ENCODE assay signal across 32 mouse cellular contexts in the genomic region with DNA sequence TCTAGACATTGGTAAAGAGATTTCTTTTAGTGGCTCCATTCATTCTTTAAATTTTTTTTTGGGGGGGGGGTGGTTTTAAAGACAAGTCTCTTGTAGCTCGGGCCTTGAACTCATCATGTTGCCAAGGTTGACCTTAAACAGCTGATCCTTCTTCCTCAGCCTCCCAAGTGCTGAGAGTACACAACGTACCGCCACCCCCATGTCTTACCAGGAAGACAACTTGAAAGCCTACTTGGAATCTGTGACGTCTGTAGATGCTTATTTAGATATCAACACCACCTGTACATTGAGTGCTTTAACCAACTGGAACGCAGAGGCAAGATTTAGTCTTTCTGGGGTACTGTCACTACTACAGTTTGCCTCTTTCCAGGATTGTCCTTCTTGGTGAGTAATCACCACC. TPM values are rescaled to one million over a fixed set of nuclear protein-coding genes. Genes with fewer than 3 reads are reported as not detected.
"Had no signal": no experiment of that assay in that cellular context is flagged by ENCODE, and none has a peak within 500 bp of the region (broad histone marks: within the 10 kb centered on the region; RNA-seq: fewer than 3 reads in every experiment).

No protein-coding gene starts in this region.

- H3K36me3 ChIP-seq: limb, embryonic 10.5 days; limb, embryonic 12.5 days; limb, embryonic 13.5 days; limb, embryonic 15.5 days; liver, embryonic 12.5 days; liver, embryonic 13.5 days; liver, embryonic 15.5 days; midbrain, embryonic 10.5 days; midbrain, embryonic 12.5 days; midbrain, embryonic 13.5 days; midbrain, embryonic 15.5 days; neural tube, embryonic 12.5 days; neural tube, embryonic 13.5 days had no signal

- H3K4me2 ChIP-seq: limb, embryonic 12.5 days; limb, embryonic 13.5 days; limb, embryonic 15.5 days; liver, embryonic 11.5 days; liver, embryonic 12.5 days; liver, embryonic 13.5 days; liver, embryonic 15.5 days; lung, embryonic 14.5 days; midbrain, embryonic 11.5 days; midbrain, embryonic 12.5 days; midbrain, embryonic 13.5 days; midbrain, embryonic 15.5 days; neural tube, embryonic 12.5 days; neural tube, embryonic 13.5 days had no signal

- H3K27ac ChIP-seq: left cerebral cortex, adult 2 months; limb, embryonic 10.5 days; limb, embryonic 12.5 days; limb, embryonic 13.5 days; limb, embryonic 15.5 days; liver, embryonic 12.5 days; liver, embryonic 13.5 days; liver, embryonic 14.5 days; liver, embryonic 15.5 days; macrophage; midbrain, embryonic 10.5 days; midbrain, embryonic 12.5 days; midbrain, embryonic 13.5 days; midbrain, embryonic 15.5 days; neural tube, embryonic 12.5 days; neural tube, embryonic 13.5 days had no signal

- H3K9me3 ChIP-seq: limb, embryonic 10.5 days; limb, embryonic 12.5 days; limb, embryonic 13.5 days; limb, embryonic 15.5 days; liver, embryonic 12.5 days; liver, embryonic 13.5 days; liver, embryonic 15.5 days; midbrain, embryonic 10.5 days; midbrain, embryonic 12.5 days; midbrain, embryonic 13.5 days; midbrain, embryonic 15.5 days; neural tube, embryonic 12.5 days; neural tube, embryonic 13.5 days had no signal

- H3K4me3 ChIP-seq: left cerebral cortex, adult 2 months; limb, embryonic 10.5 days; limb, embryonic 12.5 days; limb, embryonic 13.5 days; limb, embryonic 15.5 days; liver, embryonic 12.5 days; liver, embryonic 13.5 days; liver, embryonic 15.5 days; megakaryocyte, embryonic 14.5 days; midbrain, embryonic 10.5 days; midbrain, embryonic 12.5 days; midbrain, embryonic 13.5 days; midbrain, embryonic 15.5 days; myocyte; neural tube, embryonic 12.5 days; neural tube, embryonic 13.5 days had no signal

- DNase-seq: layer of hippocampus, postnatal 36 days; left cerebral cortex, postnatal 4 days; liver; liver, embryonic 13.5 days; liver, postnatal 0 days; lung, adult 18-20 months; lung, embryonic 14.5 days; lung, postnatal 4 days; midbrain, embryonic 14.5 days had no signal

- ATAC-seq: liver, embryonic 12.5 days; liver, postnatal 0 days; midbrain, embryonic 13.5 days; midbrain, embryonic 15.5 days; midbrain, embryonic 16.5 days had no signal

- H3K4me1 ChIP-seq: limb, embryonic 12.5 days; liver, embryonic 12.5 days; liver, embryonic 13.5 days; liver, embryonic 15.5 days; neural tube, embryonic 12.5 days had no signal

- H3K9ac ChIP-seq: limb, embryonic 12.5 days; limb, embryonic 13.5 days; limb, embryonic 15.5 days; liver, embryonic 12.5 days; liver, embryonic 13.5 days; liver, embryonic 14.5 days; liver, embryonic 15.5 days; liver, postnatal 0 days; lung, embryonic 14.5 days; midbrain, embryonic 12.5 days; midbrain, embryonic 13.5 days; midbrain, embryonic 15.5 days; neural tube, embryonic 12.5 days; neural tube, embryonic 13.5 days had no signal

RNA-seq across cellular contexts. Expression of gene Nkx2-1, which starts 21.9 kb away (rescaled TPM):
- polyA plus RNA-seq: limb, embryonic 10.5 days; limb, embryonic 11.5 days; limb, embryonic 12.5 days; limb, embryonic 13.5 days; limb, embryonic 15.5 days; liver, embryonic 11.5 days; liver, embryonic 12.5 days; liver, embryonic 13.5 days; liver, embryonic 14.5 days; liver, embryonic 15.5 days; liver, embryonic 16.5 days; liver, postnatal 0 days; macrophage; myocyte; neural tube, embryonic 11.5 days; neural tube, embryonic 12.5 days had no signal
